Mouse (Mus musculus) heart, adult 2 months (tissue): ENCODE measurements around the gene Hoxc6.

ENCODE experiments used
- CTCF ChIP-seq: fragments of 200-600 bp; IDR thresholded peaks from 2 replicates; pipeline ENCODE4 v1.8.1; 2022; ENCODE audit warnings: antibody characterized with exemption, mild to moderate bottlenecking, moderate library complexity
- EP300 ChIP-seq: fragments of 200-500 bp; IDR thresholded peaks from 2 replicates; pipeline ENCODE4 v1.6.1; 2011; ENCODE audit warnings: low read depth, low read length, control low read depth; ENCODE audit not compliant: insufficient read depth
- POLR2A ChIP-seq: fragments of 200-500 bp; IDR thresholded peaks from 2 replicates; pipeline ENCODE4 v1.6.1; 2011; ENCODE audit warnings: mild to moderate bottlenecking, low read depth, low read length, control low read depth; ENCODE audit not compliant: insufficient read depth

GRCm38 (mm10) chr15:102997939-102998355 is at the start of gene Hoxc6:
- TF ChIP-seq CTCF (no peak), POLR2A (no peak), EP300 (no peak)
